Mouse (Mus musculus): ENCODE measurements around the gene Thumpd1.

GRCm38 (mm10) chr7:119680107-119680506 is 40.5 kb downstream of the Thumpd1 start:
- no peak for TF ChIP-seq POLR2A (IDR thresholded peaks at IDR 0.05; ENCODE audit: borderline replicate concordance, insufficient read depth, low read length)
- no peak for TF ChIP-seq CTCF (IDR thresholded peaks at IDR 0.05; ENCODE audit: borderline replicate concordance, insufficient read depth, low read depth, low read length)

Measured in cerebellum, adult 2 months (tissue).